Mouse (Mus musculus) stomach, postnatal 0 days (tissue): ENCODE measurements around the gene Gmeb1.

ENCODE experiments used
- CTCF ChIP-seq: IDR thresholded peaks from 2 replicates; pipeline ENCODE4 v1.5.1; 2016; ENCODE audit warnings: antibody characterized with exemption, low read depth, mild to moderate bottlenecking, moderate library complexity
- EP300 ChIP-seq: optimal IDR thresholded peaks from 2 replicates; pipeline ENCODE3; 2016; ENCODE audit warnings: antibody characterized with exemption

DNA sequence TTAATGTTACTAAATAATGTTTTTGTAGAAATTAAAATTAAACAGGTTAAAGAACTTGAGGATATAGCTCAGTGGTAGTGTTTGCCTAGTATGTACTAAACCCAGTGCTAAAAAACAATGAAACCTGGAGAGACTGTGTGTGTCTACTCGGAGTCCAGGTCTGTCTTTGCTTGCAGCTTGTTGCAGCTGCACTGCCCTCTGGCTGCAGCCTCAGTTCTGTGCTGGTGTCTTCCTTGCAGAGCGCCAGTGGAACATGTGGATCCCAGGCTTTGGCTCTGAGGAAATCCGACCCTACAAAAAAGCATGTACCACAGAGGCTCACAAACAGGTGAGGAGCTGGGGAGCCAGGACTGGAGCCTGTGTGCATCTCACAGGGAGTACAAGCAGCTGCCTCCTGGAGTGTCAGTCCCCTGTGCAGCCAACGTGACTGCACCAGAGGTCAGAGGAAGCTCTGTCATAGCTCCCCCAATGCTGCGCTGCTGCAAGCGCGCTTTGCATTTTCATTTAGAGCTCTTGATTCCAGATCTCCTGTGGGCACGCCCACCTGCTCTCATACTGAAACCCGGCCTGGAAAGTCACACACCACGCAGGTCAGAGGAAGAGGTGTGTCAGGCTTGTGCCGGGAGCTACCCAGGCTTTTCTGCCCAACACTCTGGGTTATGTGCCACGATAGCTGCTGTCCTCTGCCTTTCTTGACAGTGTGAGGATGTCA lies 30.4 kb upstream of the Gmeb1 start:
- TF ChIP-seq EP300 (no peak), CTCF (peak; percentile 56)
